Mouse (Mus musculus) left cerebral cortex, postnatal 10 days (tissue): ENCODE data around the gene Ttc9. TPM values are rescaled to one million over a fixed set of nuclear protein-coding genes. Genes with fewer than 3 reads are reported as not detected.
A peak's percentile ranks its signal among the peaks of the same experiment; 100 is the strongest.

Source experiments
- DNase-seq, 2 experiments: peaks; one replicate each; pipeline ENCODE4 v3.0.0; 2021 to 2022; ENCODE audit warnings: low spot score in 2 of 2, mixed read lengths in 1 of 2; ENCODE audit errors: extremely low spot score in 1 of 2
- intact Hi-C: fragments of 180-260 bp; cut with DNase I; formaldehyde crosslinking; loops from one replicate; pipeline ENCODE4 v1.15.1; 2025
- total RNA-seq, 2 experiments: library from RNA; stranded (reverse); gene quantifications; 2 replicates each; pipeline ENCODE4 v1.2.3; 2021

Gene Ttc9
- total RNA-seq, 2 experiments from 2014 or later: 76.7 to 78.7 TPM

- intact Hi-C loops: no loop called here
- DNase-seq: no peak
These were observed 11.5 kb downstream of the Ttc9 start for GRCm38 (mm10) chr12:81642361-81643082.

GRCm38 (mm10) chr12:81646811-81647210 lies 15.8 kb downstream of the Ttc9 start:
- intact Hi-C loops: no loop called here
- no peak for DNase-seq

GRCm38 (mm10) chr12:81653344-81653743 lies 22.3 kb downstream of the Ttc9 start:
- intact Hi-C loops: no loop called here
- DNase-seq: peak in 1 of 2 experiments; percentile 69

GRCm38 (mm10) chr12:81657321-81657720 lies 26.3 kb downstream of the Ttc9 start:
- intact Hi-C loops: no loop called here
- DNase-seq: no peak

GRCm38 (mm10) chr12:81658086-81658485 lies 27.0 kb downstream of the Ttc9 start:
- no peak for DNase-seq
- intact Hi-C loops: no loop called here

- intact Hi-C loops: no loop called here
- no peak for DNase-seq
These were observed 31.0 kb downstream of the Ttc9 start for GRCm38 (mm10) chr12:81662076-81662475.

GRCm38 (mm10) chr12:81663116-81663515 lies 32.1 kb downstream of the Ttc9 start:
- intact Hi-C loops: no loop called here
- DNase-seq: no peak

- intact Hi-C loops: no loop called here
- no peak for DNase-seq
These were observed 32.9 kb downstream of the Ttc9 start for GRCm38 (mm10) chr12:81663906-81664305.

- no peak for DNase-seq
- intact Hi-C loops: loop anchor here (2.0 kb wide), 1 partner anchor 20 kb away; no protein-coding TSS in a partner anchor
These were observed 37.4 kb downstream of the Ttc9 start for GRCm38 (mm10) chr12:81668406-81668805.

GRCm38 (mm10) chr12:81675557-81675956 lies 44.5 kb downstream of the Ttc9 start:
- no peak for DNase-seq
- intact Hi-C loops: no loop called here

GRCm38 (mm10) chr12:81679807-81680529 lies 48.9 kb downstream of the Ttc9 start:
- DNase-seq: no peak
- intact Hi-C loops: loop anchor here (5.0 kb wide), 1 partner anchor 48 kb away; the partner anchor contains the start of gene Ttc9

- no peak for DNase-seq
- intact Hi-C loops: loop anchor here (5.0 kb wide), 1 partner anchor 51 kb away; the partner anchor contains the start of gene Ttc9
These were observed 52.3 kb downstream of the Ttc9 start for GRCm38 (mm10) chr12:81683395-81683794.

- intact Hi-C loops: loop anchor here (5.0 kb wide), 1 partner anchor 52 kb away; the partner anchor contains the start of gene Ttc9
- no peak for DNase-seq
These were observed 53.0 kb downstream of the Ttc9 start for GRCm38 (mm10) chr12:81684096-81684495.

- intact Hi-C loops: loop anchor here (5.0 kb wide), 1 partner anchor 69 kb away; no protein-coding TSS in a partner anchor
These were observed 54.9 kb downstream of the Ttc9 start for GRCm38 (mm10) chr12:81685981-81686380.

GRCm38 (mm10) chr12:81686406-81687117 lies 55.5 kb downstream of the Ttc9 start:
- intact Hi-C loops: loop anchor here (5.0 kb wide), 1 partner anchor 69 kb away; no protein-coding TSS in a partner anchor
- no peak for DNase-seq

More at GRCm38 (mm10) chr12:81685981-81686380, 54.9 kb downstream of the Ttc9 start:
- DNase-seq: no peak

GRCm38 (mm10) chr12:81687873-81688272 lies 56.8 kb downstream of the Ttc9 start:
- intact Hi-C loops: loop anchor here (2.0 to 5.0 kb wide), 2 partner anchors 19 to 71 kb away; no protein-coding TSS in a partner anchor
- no peak for DNase-seq

- intact Hi-C loops: loop anchor here (2.0 to 5.0 kb wide), 2 partner anchors 20 to 71 kb away; no protein-coding TSS in a partner anchor
- no peak for DNase-seq
These were observed 57.5 kb downstream of the Ttc9 start for GRCm38 (mm10) chr12:81688537-81688936.

- no peak for DNase-seq
- intact Hi-C loops: loop anchor here (2.0 to 10.0 kb wide), 3 partner anchors 21 to 705 kb away; no protein-coding TSS in a partner anchor
These were observed 58.5 kb downstream of the Ttc9 start for GRCm38 (mm10) chr12:81689505-81690056.

GRCm38 (mm10) chr12:81690111-81690510 lies 59.1 kb downstream of the Ttc9 start:
- no peak for DNase-seq
- intact Hi-C loops: loop anchor here (10.0 kb wide), 1 partner anchor 705 kb away; no protein-coding TSS in a partner anchor
